Mouse (Mus musculus): ENCODE data around the gene Trpv2.

DNA sequence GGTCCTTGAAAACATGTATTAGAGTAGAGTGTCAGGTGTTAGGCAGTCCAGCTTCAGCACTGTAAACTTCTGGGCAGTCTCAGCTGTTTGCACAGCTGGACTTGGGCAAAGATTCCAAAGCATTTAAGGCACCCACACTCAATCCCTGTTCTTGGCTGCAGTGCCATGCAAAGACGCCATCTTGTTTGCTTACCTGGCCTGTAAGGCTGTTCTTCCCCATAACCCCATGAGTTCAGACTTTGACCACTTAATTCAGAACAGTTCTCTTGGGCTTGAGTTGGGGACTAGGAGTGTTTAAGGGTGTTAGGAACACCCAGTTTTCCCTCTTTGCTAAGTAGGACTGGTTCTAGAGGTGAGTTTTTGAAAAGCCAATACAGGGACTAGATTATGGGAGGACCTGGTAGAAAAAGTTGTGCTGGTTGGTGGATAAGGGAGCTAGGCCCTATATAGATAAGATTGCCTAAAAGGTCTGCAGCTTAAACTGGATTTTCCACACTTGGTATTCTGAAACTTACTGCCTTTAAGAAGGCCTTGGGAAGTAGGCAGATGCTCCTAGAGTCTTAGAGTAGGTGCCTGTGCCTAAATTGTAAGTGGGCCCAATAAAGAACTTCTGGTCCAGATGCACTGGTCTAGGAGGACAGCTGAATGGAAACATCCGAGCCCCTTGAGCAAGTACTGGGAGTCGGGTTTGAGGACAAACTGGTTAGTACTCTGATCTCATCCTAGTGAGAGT is 30.8 kb downstream of the Trpv2 start:
- TF ChIP-seq POLR2A (IDR thresholded peaks at IDR 0.05; ENCODE audit: low read depth, low read length): no peak
- TF ChIP-seq CTCF (IDR thresholded peaks at IDR 0.05; ENCODE audit: extremely low read depth, insufficient read length, insufficient replicate concordance, low read depth, low read length): no peak

Data from small intestine, adult 2 months (tissue).